Mouse (Mus musculus) lung, adult 2 months (tissue): ENCODE measurements at regions not wholly inside any gene's neighbourhood (a gene's known extent, or its start where the extent isn't known, plus 50 kb on each side); places are given as distances from the start of the nearest gene placed in this dataset.

Experiments used
- CTCF ChIP-seq: fragments of 200-500 bp; IDR thresholded peaks from 2 replicates; pipeline ENCODE4 v1.5.1; 2011; ENCODE audit warnings: mild to moderate bottlenecking, low read length, control low read depth; ENCODE audit not compliant: insufficient read depth
- POLR2A ChIP-seq: fragments of 200-500 bp; IDR thresholded peaks from 2 replicates; pipeline ENCODE4 v1.6.1; 2011; ENCODE audit warnings: low read depth, mild to moderate bottlenecking, control low read depth, low read length, borderline replicate concordance; ENCODE audit errors: extremely low read depth

DNA sequence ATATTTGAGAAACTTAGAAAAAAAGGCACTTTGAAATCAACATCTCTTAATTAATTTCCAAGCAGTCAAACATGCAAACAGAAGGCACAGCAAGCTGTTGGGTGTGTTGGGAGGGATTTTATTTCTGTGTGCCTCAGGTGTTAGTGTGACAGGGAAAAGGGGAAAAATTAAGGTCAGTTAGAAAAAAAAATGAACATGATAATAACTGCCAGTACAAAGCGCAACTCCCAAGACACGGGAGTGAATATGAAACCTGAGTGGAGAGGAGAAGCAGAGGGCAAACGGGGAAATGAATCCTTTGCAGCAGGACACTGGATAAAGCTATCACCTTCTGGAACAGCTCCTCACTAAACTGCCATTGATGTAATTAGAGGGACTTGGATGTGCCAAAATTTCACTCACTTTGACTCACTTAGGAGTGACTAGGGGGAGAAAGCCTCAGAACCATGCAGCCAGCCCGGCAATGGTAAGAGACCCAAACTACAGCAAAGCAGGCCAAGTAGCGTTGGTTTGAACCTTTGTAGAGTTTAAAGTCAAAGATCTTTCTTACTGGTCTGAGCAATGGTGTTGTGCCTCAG is 211.0 kb downstream of the Olfr1505 start:
- TF ChIP-seq CTCF (no peak), POLR2A (no peak)
